Mouse (Mus musculus): ENCODE data around the gene Cab39.

DNA sequence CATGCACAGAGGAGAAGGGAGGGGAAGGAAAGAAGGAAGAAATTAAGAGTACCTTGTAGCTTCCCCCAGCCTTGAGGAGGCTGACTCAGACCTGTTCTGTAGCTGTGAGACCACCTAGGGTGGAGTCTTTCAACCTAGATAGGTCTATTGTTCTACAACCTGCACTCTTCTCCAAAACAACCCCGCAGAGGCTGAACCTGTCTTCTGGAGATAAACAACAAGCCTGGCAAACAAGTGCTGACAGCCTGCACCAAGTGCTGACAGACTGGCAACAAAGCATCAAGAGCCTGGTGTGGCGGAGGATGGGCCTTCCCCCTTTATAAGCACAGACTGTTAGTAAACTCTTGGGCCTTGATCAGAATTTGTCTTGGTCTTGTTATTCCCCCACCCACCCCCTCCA is 77.3 kb downstream of the Cab39 start:
- TF ChIP-seq CTCF (IDR thresholded peaks at IDR 0.05; ENCODE audit: control insufficient read depth, insufficient read depth, insufficient replicate concordance, low read depth, low read length) (no peak), POLR2A (IDR thresholded peaks at IDR 0.05; ENCODE audit: control insufficient read depth, low read depth, low read length) (no peak)
